Mouse (Mus musculus) ES-Bruce4 (cell line): ENCODE measurements around the gene Itga4. TPM values are rescaled to one million over a fixed set of nuclear protein-coding genes. Genes with fewer than 3 reads are reported as not detected.
A peak's percentile ranks its signal among the peaks of the same experiment; 100 is the strongest.

ENCODE experiments used
- H3K27ac ChIP-seq: 2 replicates; pipeline ENCODE4 v1.5.1; 2012; ENCODE audit warnings: low read length, inconsistent platforms; ENCODE audit not compliant: insufficient read depth
- H3K27me3 ChIP-seq: 2 replicates; pipeline ENCODE4 v1.6.1; 2012; ENCODE audit warnings: mild to moderate bottlenecking, low read length, inconsistent platforms; ENCODE audit not compliant: control insufficient read depth, poor library complexity, insufficient read depth, severe bottlenecking
- H3K36me3 ChIP-seq: 2 replicates; pipeline ENCODE4 v1.6.1; 2012; ENCODE audit warnings: inconsistent platforms, mild to moderate bottlenecking, low read length, moderate library complexity; ENCODE audit not compliant: control insufficient read depth, poor library complexity, insufficient read depth, severe bottlenecking
- H3K4me1 ChIP-seq: one replicate; pipeline ENCODE4 v1.8.1; 2011; ENCODE audit warnings: low read length; ENCODE audit not compliant: control insufficient read depth, insufficient read depth
- H3K4me3 ChIP-seq: 2 replicates; pipeline ENCODE4 v1.5.1; 2011; ENCODE audit warnings: low read depth, mild to moderate bottlenecking, low read length
- H3K9ac ChIP-seq: 2 replicates; pipeline ENCODE4 v1.6.1; 2012; ENCODE audit warnings: low read depth, mild to moderate bottlenecking, inconsistent platforms; ENCODE audit not compliant: poor library complexity, severe bottlenecking
- H3K9me3 ChIP-seq: replicated peaks from 2 replicates; pipeline ENCODE4 v1.6.1; 2012; ENCODE audit warnings: mild to moderate bottlenecking, low read length, inconsistent platforms; ENCODE audit not compliant: control insufficient read depth, poor library complexity, insufficient read depth, severe bottlenecking
- CTCF ChIP-seq: IDR thresholded peaks from one replicate; pipeline ENCODE4 v1.8.1; 2011; ENCODE audit warnings: low read depth, low read length
- EP300 ChIP-seq: IDR thresholded peaks from 2 replicates; pipeline ENCODE4 v1.6.1; 2011; ENCODE audit warnings: low read depth, low read length; ENCODE audit not compliant: insufficient read depth
- POLR2A ChIP-seq: IDR thresholded peaks from one replicate; pipeline ENCODE4 v1.8.1; 2011; ENCODE audit warnings: low read length; ENCODE audit not compliant: insufficient read depth
- polyA plus RNA-seq: library from polyadenylated mRNA; stranded (reverse); fragments of >200 nt; gene quantifications from 2 replicates; pipeline ENCODE4 v1.2.4, GENCODE M21; 2011; ENCODE audit warnings: low read depth; ENCODE audit not compliant: missing spikeins, insufficient read depth, insufficient read length

Itga4 gene
- polyA plus RNA-seq, 1 experiment: 0.24 TPM

DNA sequence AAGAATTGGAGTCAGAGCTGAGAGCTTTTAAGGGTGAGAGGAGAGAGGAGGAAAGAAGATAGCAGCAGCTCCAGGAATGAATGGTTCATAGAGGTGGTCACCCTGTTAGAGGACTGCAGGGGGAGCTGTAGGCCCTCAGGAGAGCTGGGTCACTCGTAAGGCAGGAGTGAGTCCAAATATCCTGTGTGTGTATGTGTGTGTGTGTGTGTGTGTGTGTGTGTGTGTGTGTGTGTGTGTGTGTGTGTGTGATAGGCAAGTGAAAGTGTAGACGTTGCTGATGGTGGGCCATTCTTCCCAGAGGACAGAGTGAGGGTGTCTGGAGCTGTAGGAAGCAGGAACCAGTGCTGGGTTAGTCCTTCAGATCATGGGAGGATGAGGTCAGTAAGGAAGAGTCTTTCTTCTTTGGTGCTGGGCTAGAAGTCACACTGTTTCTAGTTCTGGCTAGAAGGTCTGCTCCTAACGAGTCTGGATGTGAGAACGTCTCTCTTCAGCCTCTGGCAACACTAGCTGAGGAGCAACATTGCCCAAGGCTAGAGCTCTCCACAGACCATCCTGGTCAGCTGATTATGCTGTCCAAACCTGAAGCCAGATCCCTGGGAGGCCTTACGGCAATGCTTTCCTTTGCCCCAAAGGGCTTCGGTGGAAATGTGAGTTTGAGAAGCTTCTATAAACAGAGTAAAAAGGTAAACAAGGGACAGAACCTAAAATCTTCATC, 117.4 kb downstream of the Itga4 start:
- Histone ChIP-seq H3K27ac (no peak overlapping the region), H3K4me3 (no peak overlapping the region), H3K27me3 (no peaks in the 10 kb centered on the region), H3K9ac (no peak overlapping the region), H3K9me3 (no peaks in the 10 kb centered on the region), H3K36me3 (no peaks in the 10 kb centered on the region), H3K4me1 (peaks cover 3% of the 10 kb centered on the region)
- TF ChIP-seq CTCF (peak; percentile 74), EP300 (no peak)

DNA sequence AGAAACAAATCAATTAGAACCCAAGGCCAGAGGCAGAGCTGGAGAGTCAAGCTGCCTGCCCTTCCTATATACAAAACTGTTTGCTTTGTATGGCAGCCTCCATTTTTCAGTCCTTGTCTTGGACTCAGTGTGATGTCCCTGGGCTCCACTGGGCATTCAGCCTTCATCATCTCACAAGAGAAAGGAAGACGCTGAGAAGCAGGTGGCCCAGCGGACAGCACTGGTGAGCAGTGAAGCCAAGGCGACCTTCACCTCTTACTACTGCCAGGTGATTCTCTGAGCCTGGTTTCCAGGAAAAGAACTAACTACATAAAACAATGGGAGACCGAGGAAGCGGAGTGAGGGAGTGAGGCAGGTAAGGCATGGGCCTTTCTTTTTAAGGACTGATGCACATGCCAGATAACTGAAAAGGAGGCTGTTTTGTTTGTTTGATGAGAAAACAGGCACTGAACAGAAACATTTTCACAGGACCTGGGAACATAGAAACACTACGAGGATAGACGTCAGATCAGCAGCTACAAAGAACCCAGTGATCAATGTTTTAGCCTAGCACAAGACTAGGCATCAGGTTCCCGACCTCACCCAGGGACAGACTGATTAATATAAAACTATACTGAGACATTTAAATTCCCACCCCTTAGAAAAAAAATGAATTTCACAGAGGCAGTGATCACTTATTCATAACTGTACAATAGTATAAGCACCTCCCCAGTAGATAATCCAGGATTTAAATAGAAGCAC, 123.3 kb downstream of the Itga4 start:
- no peaks in the 10 kb centered on the region for H3K36me3 ChIP-seq
- H3K9ac ChIP-seq: no peak overlapping the region
- H3K4me1 ChIP-seq: peaks cover 3% of the 10 kb centered on the region
- H3K9me3 ChIP-seq: no peaks in the 10 kb centered on the region
- H3K27me3 ChIP-seq: no peaks in the 10 kb centered on the region
- H3K4me3 ChIP-seq: no peak overlapping the region
- H3K27ac ChIP-seq: no peak overlapping the region; the same call in 1 of the 2 replicates
- TF ChIP-seq CTCF: no peak

DNA sequence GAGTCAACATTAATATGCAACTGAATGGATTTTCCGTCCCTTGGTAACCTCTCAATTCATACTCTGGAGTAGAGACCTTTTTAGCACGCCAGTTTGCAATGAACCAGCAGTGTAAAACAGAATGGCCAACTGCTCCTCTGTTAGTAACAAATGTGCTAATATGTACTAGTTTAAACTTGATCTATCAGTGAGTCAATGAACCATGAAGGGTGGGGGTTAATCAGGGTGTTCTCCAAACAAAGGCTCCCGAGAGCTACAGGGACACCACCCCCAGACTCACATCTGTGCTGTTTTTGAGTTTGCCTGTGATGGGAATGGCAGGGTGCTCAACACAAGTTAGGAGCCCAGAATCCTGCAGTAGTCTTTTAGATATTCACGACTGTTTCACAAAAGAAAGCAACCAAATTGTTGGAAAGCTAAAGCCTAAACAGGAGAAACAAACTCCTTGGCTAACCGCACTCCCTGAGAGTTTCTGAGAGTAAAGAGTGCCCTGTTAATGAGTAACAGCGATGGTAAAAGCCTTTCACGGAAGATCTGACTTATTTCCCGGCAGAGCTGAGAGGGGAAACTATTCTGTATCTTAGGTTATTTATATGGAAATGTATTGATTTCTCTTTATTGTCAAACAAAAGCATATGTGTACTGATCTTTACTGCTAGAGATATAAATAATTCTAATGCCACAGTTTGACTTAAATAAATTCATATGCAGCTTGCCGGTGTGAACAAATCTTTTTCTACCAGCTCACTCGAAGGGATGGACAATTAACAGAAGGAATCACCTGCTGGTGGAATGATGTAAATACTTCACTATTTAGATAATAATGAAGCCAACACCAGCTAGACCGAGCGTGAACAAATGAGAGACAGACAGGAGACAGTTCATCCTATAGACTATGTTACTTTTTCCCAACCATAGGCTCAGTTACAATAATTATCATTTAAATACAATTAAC, 124.1 kb downstream of the Itga4 start:
- Histone ChIP-seq H3K36me3 (no peaks in the 10 kb centered on the region), H3K4me3 (no peak overlapping the region), H3K9me3 (no peaks in the 10 kb centered on the region), H3K4me1 (peaks cover 3% of the 10 kb centered on the region), H3K9ac (no peak overlapping the region), H3K27me3 (no peaks in the 10 kb centered on the region), H3K27ac (peak overlapping the region; percentile 75)
- no peak for TF ChIP-seq POLR2A
- TF ChIP-seq EP300: 0 out of 2 replicates have a peak, but pooled peaks have one; percentile 47
- no peak for TF ChIP-seq CTCF

Other genes with a start within 250 kb of the Itga4 start
- 3.1 and 3.4 TPM in 2 replicates for gene Neurod1, start 201.3 kb downstream of the Itga4 start, polyA plus RNA-seq
- gene Cerkl, start 201.4 kb downstream of the Itga4 start, polyA plus RNA-seq: 1.5 and 1.8 TPM in 2 replicates